Mouse (Mus musculus): ENCODE measurements around the gene Rnf43.

Gene Rnf43

DNA sequence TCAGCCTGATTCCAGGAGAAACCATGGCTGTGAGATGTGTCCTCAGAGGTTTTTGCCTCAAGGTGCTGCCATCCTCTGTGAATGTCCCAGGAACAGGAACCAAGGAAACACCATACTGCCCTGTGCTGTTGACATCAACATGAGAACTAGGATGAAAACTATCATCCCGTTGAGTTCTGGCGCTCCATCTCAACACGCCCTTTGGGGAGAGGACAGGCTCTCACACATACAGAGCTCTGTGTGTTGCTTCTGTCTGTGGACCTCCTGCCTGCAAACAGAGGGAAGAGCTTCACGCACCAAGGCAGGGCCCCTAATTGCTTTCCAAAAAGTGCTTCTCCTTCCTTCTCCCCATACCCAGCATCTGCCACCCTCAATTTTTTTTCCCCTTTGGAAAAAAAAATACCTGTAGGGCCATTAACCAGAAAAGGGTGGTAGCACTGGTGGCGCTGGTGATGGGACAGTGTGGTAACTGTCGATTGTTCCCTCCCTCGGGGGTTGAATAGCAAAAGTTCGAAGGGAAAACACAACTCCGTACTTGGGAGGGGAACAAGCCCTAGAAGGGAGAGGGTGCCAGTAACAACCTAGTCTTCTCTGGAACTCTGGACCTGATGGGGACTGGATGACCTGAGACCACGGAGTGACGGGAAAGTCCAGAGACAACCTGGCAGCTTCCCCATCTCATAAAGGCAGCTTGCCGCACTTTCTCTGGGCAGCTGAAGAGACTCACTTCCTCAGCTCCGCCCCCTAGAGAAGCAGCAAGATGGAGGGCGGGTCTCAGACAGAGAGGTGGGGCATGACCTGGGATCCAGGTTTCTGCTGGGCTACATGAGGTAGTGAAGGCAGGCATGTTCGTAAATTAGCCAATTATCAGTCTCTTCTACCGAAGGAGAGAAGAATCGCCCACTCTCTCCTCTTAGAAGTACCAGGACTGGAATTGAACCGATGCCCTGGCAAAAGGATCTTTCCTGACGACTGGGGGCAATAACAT lies 85.9 kb downstream of the Rnf43 start:
- DNase-seq, result no peak

DNA sequence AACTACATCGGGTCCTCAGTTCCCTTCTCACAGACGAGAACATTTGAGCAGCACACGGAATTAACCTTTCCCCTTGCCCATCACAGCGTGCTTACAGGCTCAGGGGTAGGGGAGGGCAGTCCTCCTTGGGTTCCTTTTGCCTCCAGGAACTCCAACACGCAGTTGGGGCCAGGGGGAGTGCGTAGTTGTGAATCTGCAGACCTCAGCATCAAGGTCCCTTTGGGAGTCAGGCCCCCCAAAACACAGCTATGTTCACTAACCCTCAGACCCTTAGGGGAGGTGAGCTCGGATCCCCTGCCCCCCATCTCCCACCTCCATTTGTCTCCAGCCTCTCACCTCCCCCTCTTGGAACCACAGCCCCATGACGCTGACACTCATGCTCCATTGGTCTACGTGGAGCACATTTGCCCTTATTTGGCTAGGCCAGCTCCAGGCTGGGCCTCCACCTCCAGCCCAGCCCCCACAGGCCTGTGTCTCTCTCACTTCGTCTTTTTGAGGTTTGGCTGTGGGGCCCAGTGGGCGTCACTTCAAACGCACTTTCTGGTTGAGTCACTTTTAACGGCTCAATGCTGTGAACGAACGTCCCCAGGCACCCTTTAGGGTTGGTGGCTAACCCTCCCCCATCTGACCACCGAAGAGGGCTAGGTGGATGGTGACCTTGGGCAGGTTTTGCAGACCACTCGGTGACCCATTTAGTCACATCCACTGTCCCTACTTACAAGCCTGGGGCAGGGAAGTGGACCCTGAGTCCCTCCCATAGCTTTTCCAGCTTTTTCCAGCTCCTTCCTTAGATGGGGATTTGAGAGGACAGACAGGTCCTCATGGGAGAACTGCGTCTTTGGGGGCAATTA lies 86.9 kb downstream of the Rnf43 start:
- DNase-seq, result no peak

DNA sequence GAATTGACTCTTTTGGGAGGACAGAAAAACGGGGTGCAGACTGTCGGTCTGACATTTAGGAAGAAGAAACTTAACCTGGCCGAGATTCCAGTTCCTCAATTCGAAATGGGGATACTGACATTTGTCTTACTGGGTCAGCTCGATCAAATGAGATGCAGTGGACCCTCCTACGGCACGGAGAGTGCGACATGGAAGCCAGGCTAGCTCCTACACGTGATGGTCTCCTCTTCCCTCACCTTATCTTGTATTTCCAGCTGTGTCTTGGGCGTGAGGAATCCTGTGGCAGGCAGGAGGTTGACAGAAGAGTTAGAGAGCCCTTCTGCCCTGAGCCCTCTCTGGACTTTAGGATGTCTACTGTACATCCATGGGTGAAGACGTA lies 87.5 kb downstream of the Rnf43 start:
- no peak for DNase-seq

DNA sequence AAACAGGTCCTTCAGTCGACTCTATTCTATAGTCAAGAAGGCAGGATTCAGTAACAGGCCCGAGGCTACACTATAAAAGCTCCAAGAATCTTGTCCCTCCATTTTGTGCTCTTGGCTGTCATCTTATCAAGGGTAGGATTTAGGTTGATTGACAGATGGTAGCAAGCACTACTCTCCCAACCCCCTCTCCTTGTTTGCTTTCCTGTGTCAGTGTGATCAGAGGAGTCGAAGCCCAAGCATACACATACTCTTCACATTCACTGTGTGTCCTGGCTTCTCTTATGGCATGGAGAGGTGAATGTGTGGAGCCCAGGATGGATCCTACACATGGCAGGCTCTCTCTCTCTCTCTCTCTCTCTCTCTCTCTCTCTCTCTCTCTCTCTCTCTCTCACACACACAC lies 88.0 kb downstream of the Rnf43 start:
- no peak for DNase-seq

DNA sequence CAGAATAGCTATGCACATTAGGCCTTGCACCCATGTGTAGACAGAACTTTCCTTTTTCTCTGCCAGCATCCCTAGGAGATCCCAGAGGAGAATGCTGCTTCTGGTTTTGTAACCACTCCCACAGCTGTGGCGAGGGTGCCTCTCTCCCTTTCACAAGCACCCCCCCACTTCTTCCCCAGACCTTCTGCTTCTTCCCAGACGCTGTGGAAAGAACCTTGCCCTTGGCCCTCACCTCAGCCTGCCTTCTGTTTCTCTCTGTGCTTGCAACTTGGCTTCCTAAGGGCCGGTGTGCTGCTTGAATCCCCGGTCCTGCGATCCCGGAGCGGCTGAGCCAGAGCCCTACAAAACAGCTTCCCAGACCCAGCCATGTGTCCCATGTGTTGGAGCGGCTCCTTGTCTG lies 88.5 kb downstream of the Rnf43 start:
- DNase-seq, result no peak

DNA sequence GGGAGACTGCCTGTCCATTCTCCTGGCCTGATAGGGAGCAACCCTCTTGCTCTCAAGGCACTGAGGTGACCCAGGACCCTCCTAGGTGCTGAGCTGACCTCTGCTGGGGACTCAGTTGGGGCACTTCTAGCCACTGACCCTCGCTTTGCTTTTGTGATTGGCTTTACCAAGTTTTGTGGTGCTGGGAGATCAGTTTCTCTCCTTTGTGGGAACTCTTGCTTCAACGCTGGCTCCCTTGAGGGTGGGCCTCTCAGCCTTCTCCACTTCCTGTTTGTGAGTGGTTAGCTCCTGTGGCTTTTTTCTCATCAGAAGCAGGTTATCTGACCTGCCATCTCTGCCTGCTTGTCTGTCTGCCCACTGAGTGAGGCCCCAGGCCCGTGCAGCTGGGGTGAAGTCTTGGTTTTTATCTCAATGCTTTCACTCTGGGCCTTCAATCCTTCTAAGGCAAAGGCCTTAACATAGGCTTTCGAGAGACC lies 89.0 kb downstream of the Rnf43 start:
- DNase-seq, result no peak

DNA sequence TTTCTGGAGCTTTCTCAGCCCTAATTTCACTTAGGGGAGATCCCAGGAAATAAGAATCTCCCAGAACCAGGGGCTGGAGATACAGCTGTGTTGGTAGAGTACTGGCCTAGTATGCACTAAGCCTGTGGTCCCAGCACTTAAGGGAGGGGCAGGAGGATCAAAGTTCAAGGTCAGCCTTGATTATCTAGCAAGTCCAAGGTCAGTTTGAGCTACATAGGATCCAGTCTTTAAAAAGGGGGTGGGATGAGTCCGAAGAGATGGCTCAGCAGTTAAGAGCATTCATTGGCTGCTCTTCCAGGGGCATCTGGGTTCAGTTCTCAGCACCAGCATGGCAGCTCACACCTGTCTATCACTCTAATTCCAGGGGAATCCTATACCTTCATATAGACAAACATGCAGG lies 89.8 kb downstream of the Rnf43 start:
- no peak for DNase-seq

DNA sequence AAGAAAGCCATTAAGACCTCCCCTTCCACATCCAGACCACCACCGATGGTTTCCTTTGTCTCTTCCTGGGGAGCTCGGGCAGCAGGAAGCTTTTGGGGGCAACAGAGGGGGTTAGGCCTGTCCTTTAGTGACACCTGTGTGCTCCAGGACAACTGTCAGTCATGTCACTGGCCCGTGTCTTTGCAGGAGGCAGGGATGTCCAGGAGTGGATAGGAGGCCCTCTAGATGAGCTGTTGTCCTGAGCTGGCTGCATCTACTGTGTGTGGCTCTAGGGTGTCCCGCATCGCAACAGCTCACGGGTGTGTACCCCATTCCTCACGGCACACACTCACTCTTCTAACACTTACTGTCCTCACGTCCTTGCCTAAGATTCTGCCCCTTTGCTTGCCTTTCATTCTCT lies 90.7 kb downstream of the Rnf43 start:
- DNase-seq, result no peak

DNA sequence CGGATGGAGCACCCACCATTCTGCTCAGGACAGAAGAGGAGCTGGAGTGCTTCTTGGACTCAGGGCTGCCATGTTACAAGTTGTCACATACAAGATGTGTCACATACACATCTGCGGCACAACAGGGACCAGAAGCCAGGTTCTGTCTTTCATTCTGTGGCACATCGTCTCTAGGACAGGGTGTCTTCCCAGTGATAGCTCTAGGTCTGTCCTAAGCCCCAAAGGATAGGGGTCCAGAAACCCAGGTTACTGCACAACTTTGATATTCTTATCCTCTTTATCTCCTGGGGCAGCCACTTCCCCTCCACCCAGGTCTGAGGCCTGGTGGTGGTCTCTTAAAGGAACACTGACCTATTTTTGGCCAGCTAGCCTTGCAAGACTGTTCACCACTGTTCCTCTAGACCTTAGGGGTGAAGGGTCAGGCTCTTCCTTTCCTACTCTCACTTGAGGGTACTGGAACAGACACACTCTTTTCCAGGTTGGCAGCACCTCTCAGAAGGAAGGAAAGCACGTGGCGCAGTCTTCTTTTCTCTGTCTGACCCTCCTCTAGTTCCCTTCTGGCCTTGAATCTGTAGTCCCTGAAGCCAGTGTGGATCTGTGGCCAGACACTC lies 91.5 kb downstream of the Rnf43 start:
- no peak for DNase-seq

DNA sequence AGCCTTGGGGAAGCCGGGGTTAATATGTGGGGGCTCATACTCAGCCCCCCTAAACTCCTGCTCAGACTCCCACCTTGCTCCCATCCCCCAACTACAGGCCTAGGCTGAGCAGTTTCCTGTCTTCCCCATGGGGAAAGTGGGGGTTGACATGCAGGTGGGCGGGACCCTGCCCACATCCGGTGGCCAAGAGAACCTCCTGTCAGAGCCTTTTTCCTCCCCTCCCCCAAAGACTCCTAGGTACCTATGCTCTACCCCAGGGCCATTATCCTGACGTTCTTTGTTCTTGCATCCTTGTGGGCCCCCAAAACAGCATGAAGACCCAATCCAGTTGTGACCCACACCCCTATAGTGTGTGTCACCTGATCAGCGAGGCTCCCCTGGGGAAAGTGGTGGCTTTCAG lies 92.1 kb downstream of the Rnf43 start:
- no peak for DNase-seq

DNA sequence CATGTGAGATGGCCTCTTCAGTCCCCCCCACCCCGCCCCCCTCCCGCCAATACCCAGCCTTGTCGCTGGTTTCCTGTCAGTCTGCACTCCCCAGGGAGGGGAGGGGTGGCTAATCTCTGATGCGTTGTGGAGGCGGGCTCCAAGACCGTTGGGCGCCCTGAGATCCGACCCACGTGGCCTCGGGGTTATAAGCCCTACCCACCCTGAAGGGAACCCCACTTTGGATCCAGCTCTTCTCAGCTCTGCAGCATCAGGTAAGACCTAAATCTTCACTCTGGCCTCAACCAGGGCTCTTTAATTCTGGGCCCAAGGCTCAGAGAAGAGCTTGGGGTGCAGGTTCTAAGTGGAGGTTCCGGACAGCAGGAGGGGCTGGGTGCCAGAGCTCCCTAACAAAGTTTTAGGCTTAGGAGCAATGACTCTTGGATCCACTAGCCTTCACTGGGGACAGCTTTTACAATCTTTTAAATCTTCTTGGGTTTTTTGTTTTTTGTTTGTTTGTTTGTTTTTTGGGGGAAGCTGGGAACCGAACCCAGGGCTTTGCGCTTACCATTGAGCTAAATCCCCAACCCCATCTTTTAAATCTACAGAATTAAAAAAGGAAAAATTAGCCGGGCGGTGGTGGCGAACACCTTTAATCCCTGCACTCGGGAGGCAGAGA lies 93.0 kb downstream of the Rnf43 start:
- DNase-seq, result no peak

DNA sequence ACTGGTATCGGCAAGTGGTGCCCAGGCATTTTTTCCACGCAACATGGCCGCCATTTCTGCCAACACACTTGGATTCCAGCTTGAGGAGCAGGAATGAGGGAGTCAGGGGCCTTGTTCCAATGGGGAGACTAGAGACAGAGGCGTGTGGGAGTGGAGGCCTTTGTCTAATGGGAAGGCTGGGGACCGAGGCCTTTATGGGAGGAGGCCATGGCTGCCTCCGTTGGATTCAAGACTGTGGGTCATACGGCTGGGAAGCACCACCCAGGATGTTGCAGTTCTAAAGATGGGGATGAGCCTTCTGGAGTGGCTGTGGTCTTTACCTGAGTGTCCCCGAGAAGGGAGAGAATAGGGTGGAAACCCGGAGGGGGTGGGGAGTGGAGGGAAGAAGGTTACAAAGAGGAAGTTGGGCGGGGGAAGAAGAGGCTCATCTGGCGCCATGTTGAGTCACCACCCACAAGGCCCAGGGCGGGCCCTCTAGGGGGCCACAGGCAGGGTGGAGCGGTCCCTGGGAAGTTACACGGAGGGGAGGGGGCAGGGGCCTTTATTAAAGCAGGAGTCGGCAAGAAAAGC lies 93.8 kb downstream of the Rnf43 start:
- no peak for DNase-seq

DNA sequence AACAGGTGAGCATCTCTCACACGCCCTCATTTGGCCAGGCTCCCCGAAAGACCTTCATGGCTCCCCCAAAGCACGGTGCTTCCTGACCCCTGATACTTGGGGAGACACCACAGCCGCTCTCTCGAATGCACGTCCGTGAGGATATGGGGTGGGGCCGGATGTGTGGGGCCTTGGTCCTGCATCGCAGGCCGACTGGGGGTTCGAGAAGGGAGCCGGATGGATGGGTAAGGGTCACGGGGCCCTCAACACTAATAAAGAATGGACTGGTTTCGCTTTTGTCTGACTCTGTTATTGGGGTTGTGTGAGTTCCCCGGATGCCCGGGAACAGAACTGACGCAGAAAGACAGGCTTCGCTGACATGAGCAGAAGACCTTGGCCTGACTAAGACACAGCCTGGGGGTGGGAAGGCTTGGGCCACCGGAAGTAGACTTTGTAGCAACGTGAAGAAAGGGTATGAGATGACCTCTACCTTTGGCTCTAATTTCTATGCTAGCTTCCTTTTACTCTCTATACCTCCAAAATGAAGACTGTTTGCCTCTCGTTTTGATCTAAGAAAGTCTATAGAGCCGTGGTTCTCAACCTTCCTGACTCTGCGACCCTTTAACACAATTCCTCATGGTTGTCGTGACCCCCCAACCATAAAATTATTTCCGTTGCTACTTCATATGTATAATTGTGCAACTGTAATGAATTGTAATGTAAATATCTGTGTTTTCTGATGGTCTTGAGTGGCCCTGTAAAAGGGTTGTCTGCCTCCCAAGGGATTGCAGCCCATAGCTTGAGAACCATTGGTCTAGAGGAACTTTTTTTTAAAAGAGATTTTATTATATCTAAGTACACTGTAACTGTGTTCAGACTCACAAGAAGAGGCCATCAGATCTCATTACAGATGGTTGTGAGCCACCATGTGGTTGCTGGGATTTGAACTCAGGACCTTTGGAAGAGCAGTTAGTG lies 94.8 kb downstream of the Rnf43 start:
- DNase-seq, result no peak

DNA sequence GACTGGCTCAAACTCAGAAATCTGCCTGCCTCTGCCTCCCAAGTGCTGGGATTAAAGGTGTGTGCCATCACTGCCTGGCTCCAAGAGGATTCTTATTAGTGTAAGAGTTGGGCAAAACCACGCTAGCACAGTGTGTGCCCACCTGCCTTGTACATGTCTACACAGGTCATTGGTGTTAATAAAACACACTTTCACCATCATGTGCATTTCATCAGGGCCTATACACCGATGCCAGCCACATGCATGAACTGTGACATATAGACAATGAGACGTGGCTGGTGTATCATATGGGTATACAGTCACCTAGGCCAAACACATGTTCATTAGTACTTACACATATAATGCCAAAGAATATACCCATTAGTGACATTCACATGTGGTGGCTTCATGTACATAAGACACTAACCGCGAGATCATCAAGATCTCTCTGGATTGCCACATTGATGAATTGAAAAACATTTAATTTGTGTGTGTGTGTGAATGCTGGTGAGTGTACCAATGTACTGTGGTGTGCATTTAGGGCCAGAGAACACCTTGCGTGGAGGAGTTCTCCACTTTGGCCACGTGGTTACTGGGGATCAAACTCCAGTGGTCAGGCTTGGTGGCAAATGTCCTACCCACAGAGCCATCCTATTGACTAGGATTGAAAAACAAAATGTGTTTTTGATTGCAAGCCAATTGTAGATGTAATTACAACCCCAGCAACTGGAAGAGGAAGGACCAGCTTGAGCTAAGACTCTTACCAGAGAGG lies 95.8 kb downstream of the Rnf43 start:
- DNase-seq, result no peak

DNA sequence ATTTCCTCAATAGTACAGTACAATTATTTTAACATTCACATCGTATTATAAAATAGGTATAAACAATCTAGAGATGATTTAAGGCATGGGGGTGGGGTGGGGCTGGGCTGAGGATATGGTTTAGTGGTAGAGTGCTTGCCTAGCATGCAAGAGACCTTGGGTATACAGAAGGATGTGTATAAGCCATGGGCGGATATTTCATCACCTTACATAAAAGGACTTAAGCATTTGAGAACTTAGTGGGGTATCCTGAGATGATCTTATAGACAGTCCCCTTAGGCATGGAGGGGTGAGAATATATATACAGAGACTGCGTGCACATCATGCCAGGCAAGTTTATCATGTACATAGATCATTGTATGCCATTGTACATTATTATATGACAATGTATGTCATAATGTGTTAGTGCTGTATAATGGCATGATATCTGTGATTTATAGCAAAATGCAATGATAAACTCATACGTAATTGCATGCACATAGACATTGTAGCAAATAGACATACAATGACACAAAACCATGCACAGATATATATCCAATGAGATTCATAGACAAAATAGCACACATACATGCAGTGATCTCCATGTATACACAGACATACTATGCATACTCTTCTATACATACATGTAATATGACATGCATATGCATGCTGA lies 96.6 kb downstream of the Rnf43 start:
- no peak for DNase-seq

DNA sequence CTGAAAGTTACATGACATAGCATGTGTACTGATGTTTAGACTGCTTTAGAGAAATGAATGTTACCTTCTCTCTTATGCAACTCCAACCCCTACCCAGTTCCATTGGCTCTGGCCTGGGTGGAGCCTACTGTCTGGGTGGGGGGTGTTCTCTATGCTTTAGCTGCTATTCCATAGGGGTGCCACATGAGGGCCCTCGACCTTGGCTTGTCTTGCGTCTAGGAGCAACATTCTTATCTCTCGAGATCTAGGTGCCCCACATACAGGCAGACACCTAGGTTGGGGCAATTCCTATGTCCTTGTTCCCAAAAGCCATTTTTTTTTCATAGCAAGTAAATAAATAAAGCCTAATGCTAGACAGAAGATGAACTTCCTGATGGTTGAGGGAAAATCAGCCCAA lies 97.1 kb downstream of the Rnf43 start:
- peak; percentile 61 for DNase-seq

DNA sequence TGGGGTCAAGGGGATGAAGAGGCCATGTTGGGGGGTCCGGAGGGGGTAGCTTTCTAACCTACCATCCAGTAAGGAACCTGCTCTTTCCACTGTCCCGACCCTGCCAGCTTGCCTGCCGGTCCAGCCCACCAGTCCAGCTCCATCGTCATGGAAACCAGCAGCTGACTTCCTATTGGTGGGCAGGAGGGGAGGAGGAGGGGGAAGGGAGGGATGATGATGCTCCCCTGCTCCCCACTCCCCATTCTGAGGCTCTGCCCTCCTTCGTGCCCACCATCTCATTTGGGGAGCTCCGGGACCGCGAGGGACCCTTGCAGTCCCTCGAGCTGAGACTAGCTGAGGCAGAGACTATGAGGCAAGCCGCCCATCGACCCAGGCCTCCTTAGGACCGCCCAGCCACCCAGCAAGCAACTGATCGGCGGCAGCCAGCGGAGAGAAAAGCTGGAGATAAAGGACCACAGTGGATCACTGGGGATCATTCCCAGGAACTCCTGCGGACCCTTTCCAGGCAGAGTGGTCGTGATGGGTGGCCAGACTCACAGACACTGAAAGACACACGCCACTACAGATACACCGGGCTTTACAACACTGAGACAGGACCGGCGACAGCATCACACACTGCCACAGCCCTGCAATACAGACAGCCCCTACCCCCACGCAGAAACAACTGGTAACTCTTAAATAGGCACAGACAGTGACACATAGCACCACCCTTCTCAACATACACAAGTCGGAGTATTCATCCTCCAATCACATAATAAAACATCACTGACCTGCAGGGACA lies 98.0 kb downstream of the Rnf43 start, which contains the start of gene Tspoap1:
Gene Tspoap1 (plus strand): TSS at position 241 of the 781 bp plus-strand sequence.
- peak; percentile 76 for DNase-seq

DNA sequence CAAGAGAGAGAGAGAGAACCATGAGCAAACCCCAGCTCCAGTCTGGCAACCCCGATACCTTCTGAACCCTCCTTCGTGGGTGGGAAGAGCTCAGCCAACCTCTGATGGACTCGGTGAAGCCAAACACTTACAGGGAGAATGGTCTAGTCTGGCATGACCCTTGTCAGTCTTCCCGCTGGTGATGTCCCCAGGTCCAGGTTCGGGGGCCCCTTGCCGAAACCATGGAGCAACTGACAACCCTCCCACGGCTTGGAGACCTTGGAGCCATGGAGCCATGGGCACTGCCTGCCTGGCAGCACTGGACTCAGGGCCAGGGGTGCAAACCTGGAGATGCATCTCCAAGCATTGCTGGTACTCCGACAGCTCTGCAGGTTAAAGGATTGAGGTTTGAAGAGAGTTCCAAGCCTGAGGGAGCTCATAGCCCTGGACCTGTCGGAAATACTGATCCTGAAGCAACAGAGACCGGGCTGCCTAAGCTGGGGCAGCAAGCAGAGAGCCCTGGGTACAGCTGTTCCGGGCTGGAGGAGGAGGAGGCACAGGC lies 98.7 kb downstream of the Rnf43 start:
- peak; percentile 61 for DNase-seq
